Mouse (Mus musculus) testis, adult 2 months (tissue): ENCODE data around the gene Ube2e1.

Experiments
- CTCF ChIP-seq: fragments of 200-500 bp; IDR thresholded peaks from 2 replicates; pipeline ENCODE4 v1.5.1; 2012; ENCODE audit warnings: low read depth, mild to moderate bottlenecking, inconsistent platforms, low read length, moderate library complexity; ENCODE audit not compliant: control insufficient read depth, insufficient read depth, insufficient replicate concordance
- POLR2A ChIP-seq: fragments of 200-500 bp; IDR thresholded peaks from 2 replicates; pipeline ENCODE4 v1.6.1; 2012; ENCODE audit warnings: low read depth, mild to moderate bottlenecking, inconsistent platforms, low read length, moderate library complexity; ENCODE audit not compliant: control insufficient read depth

GRCm38 (mm10) chr14:18356442-18356841, 24.8 kb upstream of the Ube2e1 start:
- no peak for TF ChIP-seq POLR2A
- TF ChIP-seq CTCF = no peak
